Mouse (Mus musculus) stomach, embryonic 15.5 days (tissue): ENCODE results near the gene Vmn1r209. TPM values are rescaled to one million over a fixed set of nuclear protein-coding genes. Genes with fewer than 3 reads are reported as not detected.
"Not testable (repeated sequence)": the region's sequence is repeated elsewhere in the genome, so short reads cannot be mapped to it uniquely, and the experiment has no call there.

Experiments
- ATAC-seq: fragments of 200-750 bp; cut with Nextera tagmentation; 2 replicates; pipeline ENCODE4 v1.8.0; 2017; ENCODE audit warnings: low read depth, moderate number of reproducible peaks, moderate TSS enrichment; ENCODE audit not compliant: insufficient read depth, low FRiP score
- H3K27ac ChIP-seq: fragments of 300-500 bp; sonication (generic); 2 replicates; pipeline ENCODE4 v1.5.1; 2015; ENCODE audit warnings: mild to moderate bottlenecking, inconsistent platforms
- H3K27me3 ChIP-seq: fragments of 300-500 bp; sonication (generic); replicated peaks from 2 replicates; pipeline ENCODE4 v1.6.1; 2015; ENCODE audit warnings: inconsistent platforms
- H3K36me3 ChIP-seq: fragments of 300-500 bp; sonication (generic); 2 replicates; pipeline ENCODE4 v1.6.1; 2015; ENCODE audit warnings: inconsistent platforms
- H3K4me1 ChIP-seq: fragments of 300-500 bp; sonication (generic); 2 replicates; pipeline ENCODE4 v1.6.1; 2015; ENCODE audit warnings: inconsistent platforms
- H3K4me2 ChIP-seq: fragments of 300-500 bp; sonication (generic); 2 replicates; pipeline ENCODE4 v1.6.1; 2015; ENCODE audit warnings: mild to moderate bottlenecking, inconsistent platforms
- H3K4me3 ChIP-seq: fragments of 300-500 bp; sonication (generic); replicated peaks from 2 replicates; pipeline ENCODE4 v1.5.1; 2015; ENCODE audit warnings: inconsistent platforms
- H3K9ac ChIP-seq: fragments of 300-500 bp; sonication (generic); 2 replicates; pipeline ENCODE4 v1.6.1; 2015; ENCODE audit warnings: inconsistent platforms
- H3K9me3 ChIP-seq: fragments of 300-500 bp; sonication (generic); 2 replicates; pipeline ENCODE4 v1.6.1; 2016; ENCODE audit warnings: inconsistent platforms
- WGBS: fragments of 180-500 bp; shearing (Covaris S2); methylation state at CpG from one replicate; pipeline ENCODE4 v1.1.7; 2015; 5-methylcytosine and 5-hydroxymethylcytosine counted together
- polyA plus RNA-seq: library from polyadenylated mRNA; unstranded; fragments of >200 nt; fragmentation: Nextera tagmentation; extraction: Ambion mirVana; gene quantifications from 2 replicates; pipeline ENCODE4 v1.2.1, GENCODE M21; 2015

Gene Vmn1r209
- not detected in 2 replicates for polyA plus RNA-seq

DNA sequence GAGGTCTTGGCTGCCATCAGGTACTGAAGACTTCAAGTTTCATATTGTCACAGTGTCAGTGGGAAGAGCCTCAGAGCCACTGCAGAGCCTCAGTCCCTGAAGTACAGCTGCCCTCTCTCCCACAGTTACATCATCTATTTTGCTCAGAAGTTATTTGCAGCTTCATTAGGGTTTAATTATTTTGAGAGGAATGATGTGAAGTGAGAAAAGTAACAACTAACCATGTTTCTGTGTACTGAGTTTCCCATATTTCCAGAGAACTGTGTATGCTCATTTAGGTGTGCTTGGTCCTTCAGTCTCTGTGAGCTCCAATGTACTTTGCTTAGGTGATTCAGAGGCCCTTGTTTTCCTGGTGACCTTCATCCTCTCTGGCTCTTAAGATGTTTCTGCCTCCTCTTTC, at the start of gene Vmn1r209:
Vmn1r209 (minus strand) TSS at position 101 of the 400 bp plus-strand sequence.
- H3K9me3 ChIP-seq, H3K4me2 ChIP-seq, H3K4me3 ChIP-seq, H3K27me3 ChIP-seq, H3K4me1 ChIP-seq, H3K27ac ChIP-seq, H3K36me3 ChIP-seq, ATAC-seq, H3K9ac ChIP-seq: not testable (repeated sequence)

DNA sequence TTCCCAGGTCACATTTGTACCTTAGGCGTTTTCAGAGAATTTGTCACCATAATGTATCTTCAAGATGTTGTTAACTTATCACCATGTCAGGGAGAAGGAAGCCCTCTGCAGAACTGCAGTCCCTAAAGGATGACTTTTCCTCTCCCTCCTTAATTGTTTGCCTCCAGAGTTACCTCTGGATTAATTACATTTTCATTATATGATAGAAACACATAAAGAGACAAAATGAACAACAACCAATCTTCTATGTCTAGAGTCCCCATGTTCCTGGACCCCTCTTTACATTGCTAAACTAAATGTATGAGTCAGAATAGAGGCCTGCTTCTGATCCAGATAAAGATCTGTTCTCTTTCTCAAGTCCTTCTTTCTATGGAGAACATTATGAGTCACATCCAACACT, 48.0 kb upstream of the Vmn1r209 start, which contains the start of gene Vmn1r211:
Vmn1r211 (minus strand) TSS at position 101 of the 400 bp plus-strand sequence.
- H3K4me3 ChIP-seq, result no peak within 1 kb of the TSS
- H3K36me3 ChIP-seq, result no peaks in the 10 kb centered on the region
- 78% methylated on average over 1 of the region's 1 CpGs for WGBS
- no peak within 1 kb of the TSS for H3K27ac ChIP-seq
- no peaks in the 10 kb centered on the region for H3K9me3 ChIP-seq
- H3K27me3 ChIP-seq, result no peaks in the 10 kb centered on the region
- ATAC-seq, result no peak
- no peak within 1 kb of the TSS for H3K4me2 ChIP-seq
- H3K9ac ChIP-seq, result no peak within 1 kb of the TSS
- H3K4me1 ChIP-seq, result no peaks in the 10 kb centered on the region

- Histone ChIP-seq H3K4me2 (no peak overlapping the region), H3K27ac (no peak overlapping the region), H3K4me1 (no peaks in the 10 kb centered on the region), H3K4me3 (no peak overlapping the region), H3K9ac (no peak overlapping the region), H3K27me3 (no peaks in the 10 kb centered on the region), H3K36me3 (no peaks in the 10 kb centered on the region), H3K9me3 (no peaks in the 10 kb centered on the region)
- 64% methylated on average over 4 of the region's 4 CpGs for WGBS
- no peak for ATAC-seq
Observed at GRCm38 (mm10) chr13:22854760-22855159, 45.3 kb upstream of the Vmn1r209 start.

GRCm38 (mm10) chr13:22846798-22847197, 37.3 kb upstream of the Vmn1r209 start:
- H3K9me3 ChIP-seq, result no peaks in the 10 kb centered on the region
- WGBS, result 84% methylated on average over 1 of the region's 1 CpGs

GRCm38 (mm10) chr13:22844304-22844703, 34.8 kb upstream of the Vmn1r209 start:
- not testable (repeated sequence) for H3K4me2 ChIP-seq, H3K4me3 ChIP-seq, H3K27ac ChIP-seq, ATAC-seq, H3K4me1 ChIP-seq, H3K36me3 ChIP-seq, H3K9me3 ChIP-seq, H3K27me3 ChIP-seq, H3K9ac ChIP-seq
- WGBS, result 66% methylated on average over 3 of the region's 3 CpGs

More at GRCm38 (mm10) chr13:22846798-22847197, 37.3 kb upstream of the Vmn1r209 start:
- ATAC-seq, result no peak
- no peaks in the 10 kb centered on the region for H3K4me1 ChIP-seq
- H3K4me3 ChIP-seq, result no peak overlapping the region
- H3K36me3 ChIP-seq, result no peaks in the 10 kb centered on the region
- H3K27ac ChIP-seq, result no peak overlapping the region
- no peaks in the 10 kb centered on the region for H3K27me3 ChIP-seq
- H3K9ac ChIP-seq, result no peak overlapping the region
- no peak overlapping the region for H3K4me2 ChIP-seq

GRCm38 (mm10) chr13:22831248-22831647, 21.8 kb upstream of the Vmn1r209 start, which contains the start of gene Vmn1r210:
Gene Vmn1r210, minus strand, starts transcription at chr13:22831348.
- no peaks in the 10 kb centered on the region for H3K4me1 ChIP-seq
- no peak within 1 kb of the TSS for H3K27ac ChIP-seq
- WGBS, result 53% methylated on average over 4 of the region's 4 CpGs
- H3K4me2 ChIP-seq, result no peak within 1 kb of the TSS
- no peak within 1 kb of the TSS for H3K4me3 ChIP-seq
- H3K9me3 ChIP-seq, result no peaks in the 10 kb centered on the region
- no peaks in the 10 kb centered on the region for H3K36me3 ChIP-seq
- H3K9ac ChIP-seq, result no peak within 1 kb of the TSS
- H3K27me3 ChIP-seq, result no peaks in the 10 kb centered on the region
- no peak for ATAC-seq

- WGBS, result 31% methylated on average over 7 of the region's 7 CpGs
Observed at GRCm38 (mm10) chr13:22829395-22829794, 19.9 kb upstream of the Vmn1r209 start.

DNA sequence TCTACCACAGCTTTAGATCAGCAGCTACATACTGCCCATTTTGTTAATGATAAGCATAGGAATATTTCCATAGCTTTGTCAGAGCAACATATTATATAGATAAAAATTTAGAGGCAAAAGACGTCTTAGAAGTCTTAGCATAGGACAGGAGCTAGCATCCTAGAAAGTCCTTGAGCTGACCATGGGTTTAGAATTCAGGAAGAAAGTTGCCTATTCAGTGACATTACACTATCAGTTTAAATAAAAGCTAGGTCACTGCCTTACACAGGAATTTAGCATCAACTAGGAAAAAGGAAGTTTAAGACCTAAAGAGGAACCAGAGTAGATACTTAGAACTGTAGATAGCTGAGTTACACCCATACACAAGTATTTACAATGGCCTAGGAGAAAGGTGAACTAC, 12.1 kb upstream of the Vmn1r209 start:
- H3K4me1 ChIP-seq, H3K4me2 ChIP-seq, H3K36me3 ChIP-seq, H3K27ac ChIP-seq, ATAC-seq, H3K9ac ChIP-seq, H3K9me3 ChIP-seq, H3K4me3 ChIP-seq, H3K27me3 ChIP-seq: not testable (repeated sequence)
- WGBS, result 84% methylated on average over 1 of the region's 1 CpGs

More at GRCm38 (mm10) chr13:22829395-22829794, 19.9 kb upstream of the Vmn1r209 start:
- not testable (repeated sequence) for H3K4me1 ChIP-seq, ATAC-seq, H3K9me3 ChIP-seq, H3K4me3 ChIP-seq, H3K27me3 ChIP-seq, H3K4me2 ChIP-seq, H3K36me3 ChIP-seq, H3K27ac ChIP-seq, H3K9ac ChIP-seq

DNA sequence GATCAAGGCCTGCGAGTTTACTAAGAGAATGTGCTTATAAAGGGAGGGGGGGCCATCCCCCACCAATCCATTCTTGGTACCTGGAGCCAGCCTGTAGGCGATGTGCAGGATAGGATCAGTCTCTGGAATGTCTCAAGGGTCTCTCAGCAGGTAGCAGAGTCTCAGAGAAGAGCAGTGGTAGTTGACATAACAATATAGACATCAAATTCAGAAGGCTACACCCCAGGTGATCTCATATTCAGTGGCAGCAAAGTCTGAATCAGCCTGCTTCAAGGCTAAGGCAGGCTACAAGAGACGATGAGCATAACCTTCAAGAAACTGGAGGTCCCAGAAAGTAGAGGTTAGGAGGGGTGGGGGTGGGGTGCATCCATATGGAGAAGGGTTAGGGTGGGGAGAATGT, 21.4 kb downstream of the Vmn1r209 start:
- H3K4me1 ChIP-seq, H3K4me3 ChIP-seq, H3K27me3 ChIP-seq, ATAC-seq, H3K9ac ChIP-seq, H3K27ac ChIP-seq, H3K4me2 ChIP-seq, H3K9me3 ChIP-seq, H3K36me3 ChIP-seq: not testable (repeated sequence)
- 83% methylated on average over 3 of the region's 3 CpGs for WGBS

GRCm38 (mm10) chr13:22784159-22784558, 25.3 kb downstream of the Vmn1r209 start:
- H3K4me3 ChIP-seq, H3K9ac ChIP-seq, H3K4me1 ChIP-seq, H3K27me3 ChIP-seq, H3K36me3 ChIP-seq, H3K9me3 ChIP-seq, ATAC-seq, H3K27ac ChIP-seq, H3K4me2 ChIP-seq: not testable (repeated sequence)

DNA sequence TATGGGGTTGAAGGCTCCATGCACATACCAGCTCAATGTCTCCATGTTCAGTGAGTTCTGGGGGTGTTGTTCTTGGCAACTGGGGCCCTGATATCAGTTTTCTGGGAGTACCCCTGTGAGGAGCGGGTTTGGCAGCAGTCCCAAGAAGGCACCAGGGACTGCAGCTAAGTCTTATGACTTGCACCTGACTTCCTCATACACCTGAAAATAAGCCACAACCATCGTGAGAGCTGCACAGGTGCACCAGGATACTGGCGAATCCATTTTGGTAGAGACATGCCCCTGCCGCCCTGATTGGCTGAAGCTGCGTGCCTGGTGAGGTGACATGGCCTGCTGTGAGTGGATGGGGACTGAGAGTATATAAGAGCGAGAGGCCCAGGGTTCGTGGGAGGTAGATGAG, 32.2 kb downstream of the Vmn1r209 start, which contains the start of gene Vmn1r208:
Vmn1r208 (minus strand) TSS at position 101 of the 400 bp plus-strand sequence.
- H3K4me1 ChIP-seq, H3K9me3 ChIP-seq, H3K27me3 ChIP-seq, H3K27ac ChIP-seq, H3K9ac ChIP-seq, ATAC-seq, H3K36me3 ChIP-seq, H3K4me2 ChIP-seq, H3K4me3 ChIP-seq: not testable (repeated sequence)
- WGBS, result no CpG with 5 or more reads among the region's 7 CpGs

DNA sequence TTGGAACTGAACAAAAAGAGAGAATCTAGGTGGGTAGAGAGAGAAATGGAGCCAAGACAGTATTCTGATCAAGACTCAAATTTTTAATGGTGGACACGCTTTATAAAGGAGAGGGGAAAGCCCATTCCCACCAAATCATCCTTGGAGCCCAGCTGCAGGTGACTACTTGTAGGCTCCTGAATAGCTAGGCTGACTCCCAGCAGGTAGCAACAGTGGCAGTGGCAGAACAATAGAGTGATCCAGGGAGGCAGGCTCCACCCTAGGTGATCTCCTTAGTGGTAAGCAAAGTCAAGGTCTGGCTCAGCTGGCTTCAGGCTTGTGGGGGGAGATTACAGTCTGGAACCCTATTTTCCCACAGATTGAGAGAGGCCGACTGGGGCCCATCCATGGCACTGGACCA, 37.9 kb downstream of the Vmn1r209 start:
- H3K9me3 ChIP-seq, H3K4me2 ChIP-seq, ATAC-seq, H3K27ac ChIP-seq, H3K4me1 ChIP-seq, H3K4me3 ChIP-seq, H3K36me3 ChIP-seq, H3K27me3 ChIP-seq, H3K9ac ChIP-seq: not testable (repeated sequence)
- 88% methylated on average over 2 of the region's 2 CpGs for WGBS
